Mouse (Mus musculus) heart, embryonic 11.5 days (tissue): ENCODE data around the gene Ptprk. TPM values are rescaled to one million over a fixed set of nuclear protein-coding genes. Genes with fewer than 3 reads are reported as not detected.

Experiments
- ATAC-seq: fragments of 200-750 bp; cut with Nextera tagmentation; replicated peaks from 2 replicates; pipeline ENCODE4 v1.8.0; 2017; ENCODE audit warnings: moderate library complexity; ENCODE audit not compliant: insufficient number of reproducible peaks, low FRiP score, low TSS enrichment
- H3K27ac ChIP-seq: fragments of 300-500 bp; sonication (generic); 2 replicates; pipeline ENCODE4 v1.5.1; 2014; ENCODE audit warnings: mild to moderate bottlenecking, low read depth, low read length
- H3K27me3 ChIP-seq: fragments of 300-500 bp; sonication (generic); 2 replicates; pipeline ENCODE4 v1.6.1; 2014; ENCODE audit warnings: mild to moderate bottlenecking, low read length, mixed read lengths; ENCODE audit not compliant: control insufficient read depth, insufficient read depth
- H3K36me3 ChIP-seq: fragments of 300-500 bp; sonication (generic); 2 replicates; pipeline ENCODE4 v1.6.1; 2014; ENCODE audit warnings: mild to moderate bottlenecking, low read length, moderate library complexity, mixed read lengths; ENCODE audit not compliant: control insufficient read depth, insufficient read depth
- H3K4me1 ChIP-seq: fragments of 300-500 bp; sonication (generic); 2 replicates; pipeline ENCODE4 v1.6.1; 2014; ENCODE audit warnings: low read length; ENCODE audit not compliant: control insufficient read depth, insufficient read depth
- H3K4me2 ChIP-seq: fragments of 300-500 bp; sonication (generic); 2 replicates; pipeline ENCODE4 v1.6.1; 2014; ENCODE audit warnings: mild to moderate bottlenecking, moderate library complexity
- H3K4me3 ChIP-seq: fragments of 300-500 bp; sonication (generic); 2 replicates; pipeline ENCODE4 v1.5.1; 2014; ENCODE audit warnings: low read depth, low read length
- H3K9ac ChIP-seq: fragments of 300-500 bp; sonication (generic); 2 replicates; pipeline ENCODE4 v1.6.1; 2014; ENCODE audit warnings: mild to moderate bottlenecking, low read depth, low read length, moderate library complexity
- H3K9me3 ChIP-seq: fragments of 300-500 bp; sonication (generic); replicated peaks from 2 replicates; pipeline ENCODE4 v1.6.1; 2016; ENCODE audit warnings: low read length; ENCODE audit not compliant: control insufficient read depth
- WGBS: fragments of 180-500 bp; shearing (Covaris S2); extraction: QIAGEN DNeasy Blood & Tissue Kit; methylation state at CpG from one replicate; pipeline ENCODE4 v1.1.7; 2014; ENCODE audit not compliant: insufficient replicate concordance; 5-methylcytosine and 5-hydroxymethylcytosine counted together
- polyA plus RNA-seq: library from polyadenylated mRNA; unstranded; fragments of >200 nt; fragmentation: Nextera tagmentation; extraction: Ambion mirVana; gene quantifications from 2 replicates; pipeline ENCODE4 v1.2.1, GENCODE M21; 2014

The Ptprk gene
- polyA plus RNA-seq, 1 experiment from 2014 or later = 42.1 TPM

GRCm38 (mm10) chr10:28184675-28185074 lies 110.1 kb downstream of the Ptprk start:
- no peaks in the 10 kb centered on the region for H3K9me3 ChIP-seq
- H3K36me3 ChIP-seq = no peaks in the 10 kb centered on the region
- no peaks in the 10 kb centered on the region for H3K27me3 ChIP-seq
- ATAC-seq = no peak
- H3K4me3 ChIP-seq = no peak overlapping the region
- no peak overlapping the region for H3K27ac ChIP-seq
- 62% methylated on average over 6 of the region's 6 CpGs for WGBS
- peaks cover 8% of the 10 kb centered on the region; the same call in 1 of the 2 replicates for H3K4me1 ChIP-seq
- H3K4me2 ChIP-seq = no peak overlapping the region
- H3K9ac ChIP-seq = no peak overlapping the region

GRCm38 (mm10) chr10:28185326-28185725 lies 110.7 kb downstream of the Ptprk start:
- 33% methylated on average over 4 of the region's 4 CpGs for WGBS
- peaks cover 8% of the 10 kb centered on the region; the same call in 1 of the 2 replicates for H3K4me1 ChIP-seq

GRCm38 (mm10) chr10:28186018-28186800 lies 111.6 kb downstream of the Ptprk start:
- Histone ChIP-seq H3K4me2 (no peak overlapping the region), H3K27me3 (no peaks in the 10 kb centered on the region), H3K9me3 (no peaks in the 10 kb centered on the region), H3K4me3 (no peak overlapping the region), H3K36me3 (no peaks in the 10 kb centered on the region), H3K9ac (no peak overlapping the region), H3K27ac (no peak overlapping the region), H3K4me1 (peaks cover 8% of the 10 kb centered on the region; the same call in 1 of the 2 replicates)
- no peak for ATAC-seq
- WGBS = 32% methylated on average over 4 of the region's 4 CpGs

More at GRCm38 (mm10) chr10:28185326-28185725, 110.7 kb downstream of the Ptprk start:
- no peak for ATAC-seq
- Histone ChIP-seq H3K4me2 (no peak overlapping the region), H3K4me3 (no peak overlapping the region), H3K27ac (no peak overlapping the region), H3K36me3 (no peaks in the 10 kb centered on the region), H3K27me3 (no peaks in the 10 kb centered on the region), H3K9me3 (no peaks in the 10 kb centered on the region), H3K9ac (no peak overlapping the region)

GRCm38 (mm10) chr10:28191440-28191839 lies 116.8 kb downstream of the Ptprk start:
- Histone ChIP-seq H3K4me2 (no peak overlapping the region), H3K27ac (no peak overlapping the region), H3K36me3 (no peaks in the 10 kb centered on the region), H3K27me3 (no peaks in the 10 kb centered on the region), H3K4me1 (no peaks in the 10 kb centered on the region), H3K9me3 (no peaks in the 10 kb centered on the region), H3K4me3 (no peak overlapping the region), H3K9ac (no peak overlapping the region)
- WGBS = 81% methylated on average over 5 of the region's 5 CpGs
- ATAC-seq = no peak

- Histone ChIP-seq H3K27me3 (no peaks in the 10 kb centered on the region), H3K4me2 (no peak overlapping the region), H3K4me1 (no peaks in the 10 kb centered on the region), H3K4me3 (no peak overlapping the region), H3K27ac (no peak overlapping the region), H3K9me3 (no peaks in the 10 kb centered on the region), H3K36me3 (no peaks in the 10 kb centered on the region), H3K9ac (no peak overlapping the region)
- ATAC-seq = no peak
- WGBS = 82% methylated on average over 5 of the region's 5 CpGs
These were observed 119.0 kb downstream of the Ptprk start for GRCm38 (mm10) chr10:28193630-28194029.

- H3K27me3 ChIP-seq = no peaks in the 10 kb centered on the region
- no peak overlapping the region for H3K27ac ChIP-seq
- ATAC-seq = no peak
- no peak overlapping the region for H3K9ac ChIP-seq
- no peaks in the 10 kb centered on the region for H3K4me1 ChIP-seq
- no peak overlapping the region for H3K4me3 ChIP-seq
- H3K9me3 ChIP-seq = no peaks in the 10 kb centered on the region
- H3K36me3 ChIP-seq = no peaks in the 10 kb centered on the region
- no peak overlapping the region for H3K4me2 ChIP-seq
- 86% methylated on average over 3 of the region's 3 CpGs for WGBS
These were observed 126.0 kb downstream of the Ptprk start for GRCm38 (mm10) chr10:28200609-28201008.

- Histone ChIP-seq H3K4me3 (no peak overlapping the region), H3K4me2 (no peak overlapping the region), H3K9ac (no peak overlapping the region), H3K4me1 (peaks cover 7% of the 10 kb centered on the region; the same call in 1 of the 2 replicates), H3K9me3 (no peaks in the 10 kb centered on the region), H3K27ac (no peak overlapping the region), H3K27me3 (no peaks in the 10 kb centered on the region), H3K36me3 (no peaks in the 10 kb centered on the region)
- no peak for ATAC-seq
These were observed 134.8 kb downstream of the Ptprk start for GRCm38 (mm10) chr10:28209394-28209793.

- Histone ChIP-seq H3K4me2 (no peak overlapping the region), H3K36me3 (no peaks in the 10 kb centered on the region)
These were observed 137.5 kb downstream of the Ptprk start for GRCm38 (mm10) chr10:28212083-28212482.

GRCm38 (mm10) chr10:28215153-28215552 lies 140.5 kb downstream of the Ptprk start:
- Histone ChIP-seq H3K27ac (no peak overlapping the region), H3K36me3 (no peaks in the 10 kb centered on the region), H3K9me3 (no peaks in the 10 kb centered on the region), H3K4me3 (no peak overlapping the region), H3K4me1 (peaks cover 7% of the 10 kb centered on the region; the same call in 1 of the 2 replicates), H3K9ac (no peak overlapping the region), H3K27me3 (no peaks in the 10 kb centered on the region), H3K4me2 (no peak overlapping the region)
- WGBS = 63% methylated on average over 6 of the region's 6 CpGs
- no peak for ATAC-seq

More at GRCm38 (mm10) chr10:28212083-28212482, 137.5 kb downstream of the Ptprk start:
- no peak for ATAC-seq
- no peaks in the 10 kb centered on the region for H3K27me3 ChIP-seq
- H3K9me3 ChIP-seq = no peaks in the 10 kb centered on the region
- H3K4me1 ChIP-seq = peaks cover 7% of the 10 kb centered on the region; the same call in 1 of the 2 replicates
- no peak overlapping the region for H3K4me3 ChIP-seq
- WGBS = 64% methylated on average over 1 of the region's 1 CpGs
- H3K9ac ChIP-seq = no peak overlapping the region
- 0 out of 2 replicates have a peak overlapping the region, but pooled peaks have one; percentile 15 for H3K27ac ChIP-seq
